Mouse (Mus musculus) urinary bladder, postnatal 14 days (tissue): ENCODE data around the gene Kcnab2.

ENCODE experiments used
- DNase-seq: peaks from one replicate; pipeline ENCODE4 v3.0.0; 2021; ENCODE audit warnings: low spot score

The Kcnab2 gene

DNA sequence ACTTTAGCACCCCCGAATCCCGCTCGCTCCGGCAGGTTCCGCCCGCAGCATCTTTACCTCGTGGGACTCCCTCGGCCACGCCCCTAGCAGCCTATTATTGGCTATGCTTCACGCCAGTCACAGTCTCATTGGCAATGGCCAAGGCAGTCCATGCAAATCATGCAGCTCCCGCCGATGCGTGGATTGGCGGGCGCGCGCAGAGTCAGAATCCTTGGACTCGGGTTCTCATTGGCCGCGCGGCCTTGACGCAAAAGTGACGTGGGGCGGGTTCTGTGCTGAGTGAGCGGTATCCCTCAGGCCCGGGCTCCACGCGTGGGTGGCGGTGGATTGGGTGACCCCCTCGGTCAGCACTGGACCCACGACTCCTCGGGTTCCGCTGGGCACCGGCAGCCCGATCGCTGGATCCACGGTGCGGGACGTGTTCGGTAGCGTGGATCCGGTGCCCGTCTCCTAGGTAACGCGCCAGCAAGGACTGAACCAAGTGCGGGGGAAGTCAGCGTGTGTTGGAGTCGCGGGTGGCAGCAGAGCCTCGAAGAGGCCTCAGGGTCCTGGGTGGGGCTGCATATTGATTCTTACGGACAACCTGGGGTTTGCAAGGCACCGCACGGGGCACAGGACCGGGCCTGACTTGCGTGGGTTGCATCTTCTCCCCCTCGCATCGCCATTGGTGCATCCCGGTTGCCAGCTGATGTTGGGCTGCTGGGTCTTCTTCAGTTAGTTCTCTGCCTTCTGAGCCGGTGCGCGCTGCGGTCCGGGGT, at the start of gene Kcnab2:
Kcnab2 (minus strand) TSS at position 406 of the 758 bp plus-strand sequence.
- DNase-seq, result peak; percentile 100

DNA sequence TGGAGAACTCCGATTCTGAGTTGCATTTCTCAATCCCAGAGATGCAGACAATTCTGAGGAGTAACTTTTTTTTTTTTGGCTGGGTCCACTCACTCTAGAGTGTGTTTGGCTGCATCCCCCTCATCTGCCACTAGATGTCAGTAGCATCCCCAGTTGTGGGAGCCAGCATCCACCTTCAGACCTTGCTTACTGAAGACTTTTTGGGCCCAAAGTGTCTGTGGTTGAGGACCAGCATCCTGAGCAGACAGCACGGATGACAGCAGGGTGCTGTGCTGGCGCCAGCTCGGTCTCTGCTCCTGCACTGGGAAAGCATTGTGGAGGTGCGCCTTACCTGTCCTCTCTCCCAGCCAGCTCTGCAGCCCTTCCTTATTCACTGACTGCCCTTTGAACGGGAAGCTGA, 42.4 kb upstream of the Kcnab2 start:
- peak; percentile 51 for DNase-seq

DNA sequence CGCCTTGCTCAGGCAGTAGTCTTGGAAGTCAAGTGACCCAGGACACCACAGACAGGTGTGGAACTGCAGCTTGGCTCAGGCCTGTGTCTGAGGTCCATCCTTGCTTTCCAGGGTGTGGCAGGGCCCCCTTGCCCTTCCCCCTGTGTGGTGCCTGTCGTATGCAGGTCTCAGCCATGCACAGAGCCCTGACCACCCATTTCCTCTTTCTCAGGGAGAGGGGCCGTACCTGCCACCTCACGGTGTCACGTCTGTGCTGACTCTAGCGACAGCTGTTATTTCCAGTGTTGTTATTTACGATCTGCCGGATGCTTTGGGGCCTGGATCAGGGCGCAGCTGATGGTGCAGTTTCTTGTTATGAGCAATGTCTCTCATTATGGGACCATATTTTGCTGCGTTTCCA, 41.4 kb upstream of the Kcnab2 start:
- no peak for DNase-seq

DNA sequence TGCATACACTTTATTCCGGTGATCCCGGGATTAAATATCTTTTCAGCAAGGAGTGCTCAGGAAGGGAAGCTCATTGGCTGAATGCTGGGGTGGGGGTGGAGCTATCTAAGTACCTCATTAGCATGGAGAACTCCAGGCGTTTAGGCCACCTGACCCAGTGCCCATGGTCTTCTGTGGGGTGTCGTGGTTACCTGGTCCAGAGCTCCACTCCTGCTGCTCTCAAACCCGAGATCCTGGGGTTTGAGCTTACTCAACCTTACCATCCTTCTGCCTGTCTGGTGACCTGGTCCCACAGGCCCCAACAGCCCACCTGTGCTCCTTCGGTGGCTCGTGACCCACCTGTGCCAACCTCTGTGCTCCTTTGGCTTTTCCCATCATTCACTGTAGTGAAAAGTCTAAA, 37.2 kb upstream of the Kcnab2 start:
- DNase-seq, result no peak

DNA sequence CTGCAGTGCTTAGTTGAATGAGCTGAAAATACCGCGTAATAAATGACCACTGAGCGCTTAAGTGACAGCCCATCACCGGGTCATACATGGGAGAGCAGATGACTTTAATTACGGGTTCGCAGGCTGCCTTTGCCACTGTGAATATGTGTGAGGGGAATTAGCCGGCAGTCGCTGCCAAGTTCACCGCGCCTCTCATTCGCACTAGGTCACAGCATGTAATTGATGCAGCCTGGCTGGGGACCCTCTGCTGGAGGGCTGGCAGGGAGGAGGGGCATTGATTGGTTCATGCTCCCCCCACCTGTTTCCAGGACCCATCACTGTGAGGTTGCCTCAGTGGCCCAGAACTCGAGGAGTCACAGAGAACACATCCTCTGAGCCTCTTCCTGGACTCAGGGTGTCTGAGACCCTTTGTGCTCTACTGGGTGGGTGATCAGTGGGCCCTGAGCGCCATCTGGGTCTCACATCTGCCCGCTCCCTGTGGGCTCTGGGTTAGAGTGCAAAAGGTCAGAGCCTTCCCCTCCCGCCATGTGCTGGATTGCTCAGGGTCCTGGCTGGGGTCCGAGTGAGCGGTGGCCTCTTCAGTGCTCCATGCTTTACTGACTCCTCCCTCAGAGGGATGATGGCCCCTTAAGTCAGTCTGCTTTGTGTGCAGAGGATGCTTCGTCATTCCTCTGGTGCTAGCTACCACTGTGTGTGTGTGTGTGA, 34.7 kb upstream of the Kcnab2 start:
- no peak for DNase-seq

DNA sequence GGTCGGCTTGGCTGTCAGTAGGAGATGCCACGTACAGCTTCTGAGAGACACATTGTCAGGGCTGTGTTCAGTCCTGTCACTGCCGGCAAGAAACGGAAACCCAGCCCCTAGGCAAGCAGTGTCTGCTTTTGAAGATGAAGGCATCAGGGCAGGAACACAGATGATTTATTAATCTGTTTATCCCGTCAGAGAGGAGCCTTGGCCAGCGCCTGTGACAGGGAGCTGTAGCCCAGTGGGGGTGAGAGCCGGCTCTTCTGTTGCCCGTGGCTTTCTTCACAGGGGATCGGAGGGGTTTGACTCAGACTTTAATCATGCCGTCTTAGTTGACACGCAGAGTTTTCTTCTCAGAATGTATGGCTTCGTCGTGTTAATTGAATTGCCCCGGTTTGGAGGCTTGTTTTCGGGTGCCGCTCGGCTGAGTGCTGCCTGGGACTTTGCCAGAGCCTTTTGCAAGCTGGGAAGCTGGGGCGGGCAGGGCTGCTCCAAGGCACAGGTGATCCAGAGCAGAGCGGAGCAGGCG, 16.7 kb upstream of the Kcnab2 start:
- DNase-seq, result no peak

DNA sequence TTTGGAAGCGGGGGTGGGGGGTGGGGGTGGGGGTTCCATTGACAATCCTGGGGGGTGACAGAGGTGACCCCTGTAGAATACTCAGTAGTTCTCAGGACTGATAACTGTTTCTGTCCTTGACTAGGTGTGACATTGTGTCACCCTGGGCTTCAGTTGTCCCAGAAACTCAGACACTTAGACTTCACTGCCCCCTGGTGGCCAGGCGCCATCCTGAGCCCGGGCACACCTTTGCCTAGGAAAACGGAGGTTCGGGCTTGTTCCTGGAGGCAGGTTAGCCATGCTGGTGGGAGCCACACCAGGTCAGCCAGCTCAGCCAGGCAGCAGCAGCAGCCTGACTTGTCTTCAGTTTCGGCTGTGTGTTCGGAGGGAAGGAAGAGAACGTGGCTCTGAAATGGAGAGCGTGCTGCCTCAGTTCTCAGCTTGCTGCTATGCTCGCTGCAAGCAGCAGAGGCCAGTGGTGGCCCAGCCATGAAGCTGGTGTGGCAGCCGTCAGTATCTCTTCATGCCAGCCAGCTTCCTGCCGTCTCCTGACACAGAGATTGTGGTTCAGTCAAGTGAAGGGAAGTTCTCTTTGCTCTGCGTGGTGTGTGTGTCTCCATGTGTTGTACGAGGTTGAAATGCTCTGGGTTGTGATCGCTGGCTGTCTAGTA, 13.7 kb upstream of the Kcnab2 start:
- DNase-seq, result peak; percentile 69

DNA sequence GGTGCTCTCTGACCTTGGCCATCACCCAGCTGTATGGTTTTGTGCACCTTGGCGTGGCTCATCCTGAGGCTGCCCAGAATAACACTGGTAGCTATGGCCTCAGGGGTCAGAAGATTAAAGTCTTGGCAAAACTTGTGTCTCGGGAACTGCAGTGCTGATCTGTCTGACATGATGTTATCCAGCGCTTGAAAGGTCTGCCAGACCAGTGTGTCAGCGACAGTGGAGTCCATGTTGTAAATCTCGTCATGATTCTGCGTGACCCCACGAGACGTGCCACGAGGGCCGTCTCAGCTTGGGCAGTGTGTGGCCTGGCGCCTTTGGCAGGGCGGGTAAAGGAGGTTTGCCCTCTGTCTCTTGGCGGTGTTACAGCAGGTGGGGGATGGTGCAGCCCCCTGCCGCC, 12.6 kb upstream of the Kcnab2 start:
- no peak for DNase-seq

DNA sequence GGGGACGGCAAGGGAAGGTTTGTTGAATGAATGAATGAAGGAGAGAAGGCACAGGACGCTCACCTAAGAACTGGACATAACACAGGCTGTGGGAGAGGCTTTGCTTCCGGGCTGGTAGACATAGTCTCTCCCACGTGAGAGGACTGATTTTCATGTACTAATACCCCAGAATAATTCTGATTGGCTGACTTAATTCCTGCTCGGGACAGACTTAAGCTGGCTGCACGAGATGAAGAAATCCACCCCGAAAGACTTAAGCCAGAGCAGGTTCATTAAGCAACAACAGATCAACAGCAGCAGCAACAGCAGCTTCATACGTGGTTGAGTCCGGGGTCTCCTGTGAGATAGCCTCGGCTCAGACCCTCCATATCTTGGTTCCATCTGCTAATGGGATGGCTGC, 10.4 kb upstream of the Kcnab2 start:
- DNase-seq, result no peak

DNA sequence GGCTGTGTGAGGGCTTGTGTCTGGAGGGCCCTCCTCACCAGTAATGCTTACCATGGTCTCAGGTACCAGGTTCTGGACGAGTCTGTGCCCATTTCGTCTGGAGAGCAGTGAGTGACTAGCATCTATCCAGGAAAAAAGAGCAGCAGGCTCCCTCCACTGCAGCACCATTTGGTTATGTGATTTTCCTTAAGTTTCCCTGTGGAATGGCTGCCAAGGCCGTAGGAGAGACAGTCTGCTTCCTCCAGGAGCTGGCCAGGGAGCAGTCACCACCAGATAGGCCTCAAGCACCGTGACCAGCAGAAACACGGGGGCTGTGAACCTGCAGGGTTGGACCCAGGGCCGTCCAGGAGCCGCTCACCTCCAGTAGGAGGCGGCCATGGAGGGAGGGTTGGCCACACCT, 2.8 kb upstream of the Kcnab2 start:
- DNase-seq, result no peak

DNA sequence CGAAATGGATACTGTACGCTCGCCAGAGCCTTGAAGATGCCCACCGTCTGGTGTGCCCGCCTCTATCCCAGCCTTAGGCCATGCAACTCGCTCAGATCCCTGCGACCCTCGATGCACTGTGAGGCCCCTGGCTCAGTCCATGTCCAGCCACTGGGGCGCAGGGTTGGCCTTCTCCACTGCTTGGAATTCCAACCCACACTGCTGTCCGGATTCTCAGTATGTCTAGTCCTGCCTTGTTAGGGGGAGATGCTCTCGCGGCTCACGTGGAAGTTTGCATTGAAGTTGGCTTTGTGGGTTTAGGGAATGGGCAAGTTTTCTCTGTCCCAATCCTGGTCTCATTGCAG, 525 bp upstream of the Kcnab2 start:
- DNase-seq, result no peak

DNA sequence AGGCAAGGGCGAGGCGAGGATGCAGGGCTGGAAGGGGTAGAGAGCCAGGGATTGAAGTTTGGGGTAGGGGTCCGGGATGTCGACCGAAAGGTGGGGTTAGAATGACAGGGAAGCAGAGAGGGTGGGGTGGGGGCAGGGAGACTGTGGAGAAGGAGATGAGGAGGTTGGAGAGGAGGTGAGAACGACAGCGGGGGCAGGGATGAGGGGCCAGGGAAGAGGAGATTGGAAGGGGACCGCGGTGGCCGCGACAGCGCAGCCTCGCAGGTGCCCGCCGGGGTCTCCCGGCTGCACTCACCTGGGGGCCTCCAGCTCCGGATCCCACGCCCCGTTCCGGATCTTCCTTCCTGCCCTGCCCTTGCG, 585 bp downstream of the Kcnab2 start:
- DNase-seq, result no peak

DNA sequence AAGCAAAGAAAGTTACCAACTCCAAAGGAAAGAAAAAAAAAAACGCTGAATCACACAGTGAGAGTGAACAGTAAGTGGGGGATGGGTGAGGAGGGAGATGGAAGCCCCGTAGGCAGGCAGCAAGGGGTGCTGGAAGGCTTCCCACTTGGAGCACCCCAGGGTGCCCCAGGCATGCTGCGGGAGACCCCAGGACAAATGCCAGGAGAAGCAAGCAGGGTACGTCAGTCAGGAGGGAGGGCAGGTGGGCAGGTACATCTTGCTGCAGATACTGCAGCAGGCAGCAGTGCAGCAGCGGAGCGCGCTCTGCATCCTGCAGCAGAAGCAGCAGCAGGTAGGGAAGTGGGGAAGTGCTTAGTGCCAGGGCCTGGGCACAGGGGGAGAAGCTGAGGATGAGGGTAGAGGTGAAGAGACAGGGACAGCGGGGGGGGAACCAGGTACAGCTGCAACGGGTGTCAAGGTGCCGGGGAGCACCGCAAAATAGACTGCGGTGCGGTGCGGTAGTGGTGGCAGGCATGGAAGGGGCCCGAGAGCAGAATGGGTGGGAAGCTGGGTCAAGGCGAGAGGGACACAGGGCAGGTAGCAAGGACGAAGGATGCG, 1.1 kb downstream of the Kcnab2 start, which contains the start of gene Nphp4:
Nphp4 (plus strand) TSS at position 280 of the 597 bp plus-strand sequence.
- no peak for DNase-seq

DNA sequence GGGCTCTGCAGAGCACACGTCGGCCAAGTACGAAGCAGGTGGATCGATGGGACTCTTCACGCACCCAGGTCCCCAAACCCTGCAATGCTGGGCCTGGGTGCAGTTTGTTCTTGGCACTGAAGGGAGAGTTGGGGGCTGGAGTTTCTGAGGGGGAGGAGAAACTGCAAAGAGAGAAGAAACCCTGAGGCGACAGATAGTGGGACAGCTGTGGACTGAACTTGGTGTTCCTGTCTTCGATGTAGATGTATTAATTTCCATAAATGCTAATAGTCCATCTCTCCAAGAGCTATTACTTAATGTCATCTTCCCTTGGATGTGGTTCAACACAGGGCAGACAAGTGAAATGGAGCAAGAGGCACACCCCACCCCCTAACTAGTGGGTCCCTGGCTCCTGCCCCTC, 1.7 kb downstream of the Kcnab2 start:
- no peak for DNase-seq

DNA sequence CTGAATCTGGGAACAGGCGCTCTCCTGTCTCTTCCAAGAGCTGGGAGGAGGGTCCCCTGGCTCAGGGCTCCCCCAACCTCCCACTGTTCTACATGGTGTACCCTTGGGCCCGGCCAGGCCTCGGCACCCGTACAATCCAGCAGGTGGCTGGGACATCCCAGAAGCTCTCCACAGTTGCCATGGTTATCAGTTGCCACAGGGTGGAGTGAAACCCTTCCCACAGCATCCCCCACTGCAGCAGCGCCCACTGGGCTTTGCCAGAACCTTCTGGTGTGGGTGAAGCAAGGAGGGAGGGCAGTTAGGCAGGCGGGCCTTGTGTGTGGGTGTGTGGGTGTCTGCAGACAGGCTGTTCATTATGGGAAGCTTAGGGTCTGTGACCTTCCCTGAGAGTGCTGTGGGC, 9.7 kb downstream of the Kcnab2 start:
- DNase-seq, result no peak

DNA sequence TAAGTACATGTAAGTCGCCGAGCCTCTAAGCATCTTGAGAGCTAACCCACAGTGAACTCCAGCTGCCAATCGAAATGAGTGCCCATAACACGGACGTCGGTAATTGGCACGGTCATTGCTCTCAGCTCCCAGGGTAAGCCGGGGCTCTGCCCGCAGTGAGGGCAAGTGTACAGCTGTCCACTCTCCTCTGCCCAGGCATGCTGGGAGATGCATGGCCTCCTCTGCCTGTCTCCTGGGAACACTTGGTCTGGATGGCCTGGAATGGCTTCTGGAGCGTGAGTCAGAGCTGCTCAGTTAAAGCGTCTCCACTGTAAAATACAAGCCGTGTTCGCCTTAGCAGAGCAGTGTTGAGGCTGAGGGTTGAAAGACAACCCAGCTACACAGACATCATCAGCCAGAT, 11.1 kb downstream of the Kcnab2 start:
- DNase-seq, result no peak

DNA sequence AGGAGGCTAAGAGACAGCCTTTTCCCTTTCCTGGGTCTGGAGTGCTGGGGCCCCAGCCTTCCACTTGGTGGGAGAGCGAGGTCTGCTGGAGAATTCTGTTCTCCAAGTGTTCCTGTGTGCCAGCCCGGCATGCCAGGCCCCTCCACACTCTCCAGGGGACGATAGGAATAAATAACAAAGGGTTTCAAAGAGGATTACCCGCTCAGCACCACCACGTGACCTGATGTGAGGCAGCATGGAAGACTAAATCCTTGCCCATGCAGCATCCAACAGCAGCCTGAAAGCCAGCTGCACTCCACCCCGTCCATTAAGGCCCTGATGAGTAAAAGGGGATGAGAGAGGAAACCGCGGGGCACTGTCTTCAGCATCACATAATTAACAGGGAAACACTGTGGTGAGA, 12.6 kb downstream of the Kcnab2 start:
- DNase-seq, result no peak

DNA sequence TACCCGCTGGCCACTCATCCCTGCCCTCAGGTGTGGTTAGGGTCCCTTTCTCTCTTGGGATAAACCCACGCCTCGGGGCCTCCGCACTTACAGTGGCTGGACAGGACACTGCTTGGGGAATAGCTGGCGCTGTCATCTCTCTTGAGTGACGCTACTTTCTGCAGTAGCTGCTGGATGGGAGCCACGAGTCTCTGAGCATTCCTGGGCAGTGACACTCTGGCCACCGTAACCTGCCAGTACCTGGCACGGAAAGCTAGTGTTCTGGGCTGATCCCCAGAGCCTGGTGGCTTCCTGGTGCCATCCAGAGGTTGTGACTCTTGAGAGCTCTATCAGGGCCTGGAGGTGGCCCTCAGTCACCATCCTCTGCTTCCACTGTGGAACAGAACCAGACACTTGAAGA, 14.5 kb downstream of the Kcnab2 start:
- DNase-seq, result no peak

DNA sequence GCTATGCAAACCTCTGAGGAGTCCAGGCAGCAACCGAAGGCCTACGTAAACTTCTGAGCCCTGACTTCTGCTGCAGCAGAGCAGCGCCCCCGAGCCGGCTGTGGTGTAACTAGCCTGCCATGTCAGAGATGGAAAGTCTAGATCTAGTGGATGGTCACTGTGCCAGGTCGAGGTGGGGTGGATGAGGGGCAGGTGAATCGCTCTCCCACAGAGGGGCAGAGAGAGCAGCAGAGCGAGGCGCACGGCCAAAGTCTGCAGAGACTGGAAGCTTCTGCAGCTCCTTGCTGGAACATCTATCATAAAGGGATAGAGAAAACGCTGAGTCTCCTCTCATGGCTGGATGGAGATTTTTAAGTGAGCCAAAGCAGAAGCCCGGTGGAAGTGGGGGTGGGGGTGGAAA, 15.2 kb downstream of the Kcnab2 start:
- DNase-seq, result no peak

DNA sequence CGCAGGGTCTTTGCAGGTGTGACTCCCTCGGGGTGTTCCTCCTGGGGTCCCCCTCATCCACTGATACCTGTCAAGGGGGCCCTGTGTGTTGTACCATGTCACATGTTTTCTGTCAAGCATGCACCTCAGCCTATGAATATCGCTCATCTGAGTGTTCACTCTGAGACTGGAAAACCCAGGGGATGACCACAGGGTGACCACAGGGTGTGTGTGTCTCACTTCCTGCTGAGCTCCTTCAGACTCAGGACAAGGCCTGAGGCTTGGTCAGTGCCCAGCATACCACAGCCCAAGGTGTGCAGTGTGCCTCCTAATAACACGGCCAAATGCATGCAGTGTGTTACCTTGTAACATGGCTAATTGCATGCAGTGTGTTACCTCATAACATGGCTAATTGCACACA, 20.0 kb downstream of the Kcnab2 start:
- no peak for DNase-seq

DNA sequence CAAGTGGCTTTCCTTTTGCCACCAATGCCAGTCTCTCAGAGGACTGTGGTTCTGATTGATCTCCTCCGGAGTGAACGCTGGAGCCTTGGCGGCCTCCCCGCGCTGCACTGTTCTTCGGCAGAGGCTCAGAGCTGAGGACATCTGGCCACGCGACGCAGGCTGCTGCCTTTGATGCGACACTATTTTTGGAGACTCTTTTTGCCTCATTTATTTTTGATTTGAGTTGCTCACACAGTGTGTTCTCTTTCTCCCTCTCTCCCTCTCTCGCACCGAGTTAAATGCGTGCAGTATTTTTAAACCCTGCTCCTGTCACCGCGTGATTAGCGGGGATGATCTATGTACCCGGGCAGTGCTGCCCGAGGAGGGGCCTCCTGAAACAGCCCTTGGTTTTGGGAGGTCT, 21.1 kb downstream of the Kcnab2 start:
- no peak for DNase-seq

DNA sequence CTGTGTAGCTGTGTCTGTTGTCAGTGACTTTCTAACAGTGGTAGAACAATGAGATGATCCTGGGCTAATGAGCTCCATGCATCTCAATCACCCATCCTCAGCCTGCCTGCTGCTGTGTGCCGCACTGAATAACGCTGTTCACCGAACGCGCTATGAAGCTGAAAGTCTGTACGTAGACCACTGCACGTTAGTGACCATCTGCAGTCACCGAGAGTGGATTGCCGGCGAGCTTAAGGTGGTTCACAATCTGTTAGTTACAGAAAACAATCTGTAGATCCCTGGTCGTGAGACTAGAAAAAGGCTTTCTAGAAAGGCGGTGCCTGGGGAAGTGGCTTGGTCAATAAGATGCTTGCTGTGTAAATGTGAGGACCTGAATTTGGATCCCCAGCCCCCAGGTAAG, 23.5 kb downstream of the Kcnab2 start:
- no peak for DNase-seq

DNA sequence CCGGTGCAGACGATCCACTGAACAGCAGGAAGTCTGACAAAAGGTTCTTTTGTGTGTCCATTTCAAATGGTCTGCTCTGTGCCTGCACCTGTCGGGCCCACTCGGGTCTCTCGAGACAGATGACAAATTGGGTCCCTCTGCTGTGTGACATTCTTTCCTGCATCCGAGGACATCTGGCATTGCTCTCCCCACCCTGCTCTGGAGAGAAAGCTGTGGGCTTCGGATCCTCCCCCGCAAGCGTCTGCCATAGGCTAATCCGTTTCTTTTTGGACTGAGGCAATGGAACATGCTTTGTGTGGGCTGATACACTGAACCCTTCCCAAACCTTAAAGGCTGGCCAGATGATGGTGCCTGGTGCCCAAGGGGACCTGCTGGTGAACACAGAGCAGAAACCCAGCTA, 24.6 kb downstream of the Kcnab2 start:
- DNase-seq, result no peak
